Mouse (Mus musculus): Measurements from ENCODE around the gene Pkmyt1. TPM values are rescaled to one million over a fixed set of nuclear protein-coding genes. Genes with fewer than 3 reads are reported as not detected.
"Not testable (repeated sequence)": the region's sequence is repeated elsewhere in the genome, so short reads cannot be mapped to it uniquely, and the experiment has no call there.

The Pkmyt1 gene
- total RNA-seq, 2 experiments from 2014 or later, result 24.3 to 63.7 TPM

- no peak for ATAC-seq (replicated peaks; ENCODE audit: poor library complexity, severe bottlenecking)
Measured at GRCm38 (mm10) chr17:23745301-23746251, 19.4 kb downstream of the Pkmyt1 start, which contains the start of gene Kremen2. Gene Kremen2, minus strand, starts transcription at chr17:23745833.

GRCm38 (mm10) chr17:23746311-23746710 lies 20.2 kb downstream of the Pkmyt1 start:
- ATAC-seq (replicated peaks; ENCODE audit: poor library complexity, severe bottlenecking), result peak; percentile 4; the same call in 1 of the 2 replicates

GRCm38 (mm10) chr17:23746767-23747166 lies 20.6 kb downstream of the Pkmyt1 start:
- peak; percentile 48 for ATAC-seq (replicated peaks; ENCODE audit: poor library complexity, severe bottlenecking)

- ATAC-seq (replicated peaks; ENCODE audit: poor library complexity, severe bottlenecking), result no peak
Measured at GRCm38 (mm10) chr17:23747471-23747870, 21.3 kb downstream of the Pkmyt1 start.

- ATAC-seq (replicated peaks; ENCODE audit: poor library complexity, severe bottlenecking), result no peak
Measured at GRCm38 (mm10) chr17:23748026-23748425, 21.9 kb downstream of the Pkmyt1 start.

GRCm38 (mm10) chr17:23748631-23749391 lies 22.7 kb downstream of the Pkmyt1 start:
- ATAC-seq (replicated peaks; ENCODE audit: poor library complexity, severe bottlenecking), result peak; percentile 56

GRCm38 (mm10) chr17:23749400-23750191 lies 23.5 kb downstream of the Pkmyt1 start:
- no peak for ATAC-seq (replicated peaks; ENCODE audit: poor library complexity, severe bottlenecking)

- no peak for ATAC-seq (replicated peaks; ENCODE audit: poor library complexity, severe bottlenecking)
Measured at GRCm38 (mm10) chr17:23755689-23756088, 29.6 kb downstream of the Pkmyt1 start.

- no peak for ATAC-seq (replicated peaks; ENCODE audit: poor library complexity, severe bottlenecking)
Measured at GRCm38 (mm10) chr17:23757581-23757980, 31.4 kb downstream of the Pkmyt1 start.

- ATAC-seq (replicated peaks; ENCODE audit: poor library complexity, severe bottlenecking), result no peak
Measured at GRCm38 (mm10) chr17:23758801-23759200, 32.7 kb downstream of the Pkmyt1 start.

- no peak for ATAC-seq (replicated peaks; ENCODE audit: poor library complexity, severe bottlenecking)
Measured at GRCm38 (mm10) chr17:23760231-23760630, 34.1 kb downstream of the Pkmyt1 start.

- no peak for ATAC-seq (replicated peaks; ENCODE audit: poor library complexity, severe bottlenecking)
Measured at GRCm38 (mm10) chr17:23761155-23761554, 35.0 kb downstream of the Pkmyt1 start.

GRCm38 (mm10) chr17:23762976-23763375 lies 36.8 kb downstream of the Pkmyt1 start:
- ATAC-seq (replicated peaks; ENCODE audit: poor library complexity, severe bottlenecking), result no peak

GRCm38 (mm10) chr17:23770493-23770892 lies 44.4 kb downstream of the Pkmyt1 start:
- ATAC-seq (replicated peaks; ENCODE audit: poor library complexity, severe bottlenecking), result no peak

- no peak for ATAC-seq (replicated peaks; ENCODE audit: poor library complexity, severe bottlenecking)
Measured at GRCm38 (mm10) chr17:23770896-23771283, 44.8 kb downstream of the Pkmyt1 start.

- ATAC-seq (replicated peaks; ENCODE audit: poor library complexity, severe bottlenecking), result peak; percentile 97
Measured at GRCm38 (mm10) chr17:23771284-23772218, 45.4 kb downstream of the Pkmyt1 start, which contains the start of gene Flywch1. Gene Flywch1, minus strand, starts transcription at chr17:23771602.

GRCm38 (mm10) chr17:23772219-23772556 lies 46.1 kb downstream of the Pkmyt1 start:
- not testable (repeated sequence) for ATAC-seq (replicated peaks; ENCODE audit: poor library complexity, severe bottlenecking)

GRCm38 (mm10) chr17:23773676-23774075 lies 47.5 kb downstream of the Pkmyt1 start:
- no peak for ATAC-seq (replicated peaks; ENCODE audit: poor library complexity, severe bottlenecking)

GRCm38 (mm10) chr17:23774090-23774489 lies 48.0 kb downstream of the Pkmyt1 start:
- ATAC-seq (replicated peaks; ENCODE audit: poor library complexity, severe bottlenecking), result peak; percentile 72

All from granulocyte monocyte progenitor cell, adult 5-6 weeks (primary cell).